Mouse (Mus musculus): ENCODE data around the gene Gm15319. TPM values are rescaled to one million over a fixed set of nuclear protein-coding genes. Genes with fewer than 3 reads are reported as not detected.
"Not testable (repeated sequence)": the region's sequence is repeated elsewhere in the genome, so short reads cannot be mapped to it uniquely, and the experiment has no call there.

The Gm15319 gene
- total and polyA plus RNA-seq, 2 experiments from 2014 or later: 0.37 TPM; not detected in 1

DNA sequence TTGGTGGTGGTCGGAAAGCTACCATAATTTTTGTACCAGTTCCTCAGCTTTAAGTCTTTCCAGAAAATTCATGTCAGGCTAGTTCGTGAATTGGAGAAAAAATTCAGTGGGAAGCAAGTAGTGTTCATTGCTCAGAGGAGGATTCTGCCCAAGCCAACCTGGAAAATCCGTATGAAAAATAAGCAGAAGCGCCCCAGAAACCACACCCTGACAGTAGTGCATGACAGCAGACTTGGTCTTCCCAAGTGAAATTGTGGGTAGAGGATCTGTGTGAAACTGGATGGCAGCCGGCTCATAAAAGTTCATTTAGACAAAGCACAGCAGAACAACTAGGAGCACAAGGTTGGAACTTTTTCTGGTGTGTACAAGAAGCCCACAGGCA, 18.2 kb upstream of the Gm15319 start:
- not testable (repeated sequence) for H3K4me1 ChIP-seq (ENCODE audit: insufficient read depth, low read length); H3K9me3 ChIP-seq (ENCODE audit: low read length); H3K9ac ChIP-seq (replicated peaks; ENCODE audit: low read length); H3K36me3 ChIP-seq (ENCODE audit: insufficient read depth, low read length); H3K4me2 ChIP-seq (ENCODE audit: low read depth, low read length); H3K27ac ChIP-seq; H3K27me3 ChIP-seq (ENCODE audit: insufficient read depth, low read length); DNase-seq (ENCODE audit: low spot score); H3K4me3 ChIP-seq (ENCODE audit: low read length)
- ATAC-seq: peak; percentile 45; the same call in 1 of the 2 replicates
- WGBS: 80% methylated on average over 1 of the region's 5 CpGs

DNA sequence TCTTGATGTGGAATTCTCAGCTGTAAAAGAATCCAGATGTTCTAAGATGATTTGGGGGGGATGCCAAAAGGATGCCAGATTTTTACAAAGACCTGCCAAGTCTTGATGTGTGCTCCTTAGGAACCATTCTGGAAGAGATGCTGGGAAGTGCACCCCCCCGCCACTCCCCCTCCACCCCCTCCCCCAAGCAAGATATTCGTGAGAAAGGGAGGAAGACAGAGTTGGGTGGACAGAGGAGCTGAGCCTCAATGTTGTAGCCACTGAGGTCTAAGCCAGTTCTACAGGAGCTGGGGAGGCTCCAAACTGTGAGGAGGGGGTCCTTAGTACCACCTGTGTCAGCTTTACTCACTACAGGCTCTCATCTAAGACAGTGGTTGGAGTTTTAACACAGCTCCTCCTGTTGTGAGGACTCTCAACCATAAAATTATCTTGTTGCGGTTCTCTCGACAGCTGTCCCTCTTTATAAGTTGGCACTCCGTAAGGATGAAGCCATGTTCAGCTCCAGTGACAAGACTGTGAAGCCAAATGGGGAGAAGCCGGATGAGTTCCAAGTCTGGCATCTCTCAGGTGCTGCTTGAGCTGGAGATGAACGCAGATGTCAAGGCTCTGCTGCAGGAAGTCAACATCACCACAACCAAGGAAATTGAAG, 17.7 kb upstream of the Gm15319 start:
- DNase-seq (ENCODE audit: low spot score); H3K4me1 ChIP-seq (ENCODE audit: insufficient read depth, low read length): not testable (repeated sequence)

GRCm38 (mm10) chr8:20379650-20380436, 16.8 kb upstream of the Gm15319 start:
- not testable (repeated sequence) for H3K27ac ChIP-seq; H3K4me3 ChIP-seq (ENCODE audit: low read length); H3K4me2 ChIP-seq (ENCODE audit: low read depth, low read length); DNase-seq (ENCODE audit: low spot score); H3K27me3 ChIP-seq (ENCODE audit: insufficient read depth, low read length); H3K9ac ChIP-seq (replicated peaks; ENCODE audit: low read length); H3K36me3 ChIP-seq (ENCODE audit: insufficient read depth, low read length); H3K9me3 ChIP-seq (ENCODE audit: low read length); H3K4me1 ChIP-seq (ENCODE audit: insufficient read depth, low read length)
- ATAC-seq: peak; percentile 53; the same call in 1 of the 2 replicates
- WGBS: no CpG with 5 or more reads among the region's 4 CpGs

More for the DNA sequence above, 17.7 kb upstream of the Gm15319 start:
- not testable (repeated sequence) for H3K36me3 ChIP-seq (ENCODE audit: insufficient read depth, low read length); H3K4me2 ChIP-seq (ENCODE audit: low read depth, low read length); H3K27me3 ChIP-seq (ENCODE audit: insufficient read depth, low read length); H3K4me3 ChIP-seq (ENCODE audit: low read length); H3K27ac ChIP-seq; H3K9ac ChIP-seq (replicated peaks; ENCODE audit: low read length); H3K9me3 ChIP-seq (ENCODE audit: low read length)
- ATAC-seq: peak; percentile 88
- 83% methylated on average over 7 of the region's 7 CpGs for WGBS

DNA sequence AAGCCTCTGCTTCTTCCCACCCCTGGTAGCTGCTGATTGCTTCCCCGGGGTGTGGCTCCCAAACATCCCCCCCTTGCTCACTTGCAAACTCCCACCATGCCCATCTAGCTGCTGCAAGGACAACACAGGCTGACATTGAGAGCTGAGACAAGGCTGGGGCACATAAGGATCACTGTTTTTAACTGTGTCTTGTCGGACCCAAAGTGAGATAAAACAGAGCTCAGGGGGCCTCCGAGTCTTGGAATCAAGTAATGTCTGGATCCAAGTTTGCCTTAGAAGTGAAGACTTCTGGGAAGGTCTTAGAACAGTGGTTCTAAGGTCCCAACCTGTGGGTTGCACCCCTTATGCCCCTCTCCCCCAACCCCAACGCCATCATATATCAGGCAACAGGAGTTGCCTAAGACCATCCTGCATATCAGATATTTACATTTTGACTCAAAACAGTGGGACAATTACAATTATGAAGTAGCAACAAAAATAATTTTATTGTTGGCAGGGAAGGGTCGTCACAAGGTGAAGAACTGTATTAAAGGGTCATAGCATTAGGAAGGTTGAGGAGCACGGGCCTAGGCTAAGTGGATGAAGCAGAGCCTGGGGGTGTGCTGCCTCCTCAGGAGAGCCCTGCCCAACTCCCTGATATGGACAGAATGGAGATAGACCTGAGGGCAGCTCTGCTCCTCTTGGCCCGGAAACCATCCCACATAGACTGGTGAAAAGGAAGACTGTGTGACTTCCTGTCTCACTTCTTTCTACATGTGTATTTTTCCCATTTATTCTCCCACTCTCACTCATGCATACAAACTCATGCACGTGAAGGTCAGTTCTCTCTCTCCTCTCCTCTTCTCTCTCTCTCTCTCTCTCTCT, 16.0 kb upstream of the Gm15319 start:
- not testable (repeated sequence) for H3K27ac ChIP-seq; H3K36me3 ChIP-seq (ENCODE audit: insufficient read depth, low read length); DNase-seq (ENCODE audit: low spot score); H3K27me3 ChIP-seq (ENCODE audit: insufficient read depth, low read length); H3K4me1 ChIP-seq (ENCODE audit: insufficient read depth, low read length); H3K4me2 ChIP-seq (ENCODE audit: low read depth, low read length); H3K9me3 ChIP-seq (ENCODE audit: low read length); H3K9ac ChIP-seq (replicated peaks; ENCODE audit: low read length); H3K4me3 ChIP-seq (ENCODE audit: low read length)
- peak; percentile 82 for ATAC-seq
- WGBS: 89% methylated on average over 4 of the region's 8 CpGs

DNA sequence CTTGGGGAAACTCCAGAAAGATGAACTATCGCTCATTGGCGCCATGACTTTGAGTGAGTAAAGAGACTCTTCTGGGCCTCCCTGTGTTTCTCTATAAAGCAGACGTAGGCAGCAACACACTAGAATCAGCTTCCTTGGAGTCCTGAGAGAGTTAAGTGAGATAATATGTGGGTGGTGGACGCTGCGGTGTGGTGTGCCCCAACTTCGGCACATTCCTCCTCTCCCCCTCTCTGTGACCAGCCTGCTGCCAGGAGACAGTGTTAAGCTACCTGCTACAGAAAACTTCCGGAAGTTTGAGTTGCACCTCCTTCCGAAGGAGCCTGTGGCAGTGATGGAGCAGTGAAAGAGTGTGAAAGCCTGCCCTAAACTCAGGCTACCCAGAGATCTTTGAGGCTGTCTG, 15.3 kb upstream of the Gm15319 start:
- 90% methylated on average over 5 of the region's 8 CpGs for WGBS
- H3K4me1 ChIP-seq (ENCODE audit: insufficient read depth, low read length); H3K4me3 ChIP-seq (ENCODE audit: low read length); H3K4me2 ChIP-seq (ENCODE audit: low read depth, low read length); H3K9ac ChIP-seq (replicated peaks; ENCODE audit: low read length); H3K27ac ChIP-seq; H3K9me3 ChIP-seq (ENCODE audit: low read length); DNase-seq (ENCODE audit: low spot score); ATAC-seq; H3K27me3 ChIP-seq (ENCODE audit: insufficient read depth, low read length); H3K36me3 ChIP-seq (ENCODE audit: insufficient read depth, low read length): not testable (repeated sequence)

DNA sequence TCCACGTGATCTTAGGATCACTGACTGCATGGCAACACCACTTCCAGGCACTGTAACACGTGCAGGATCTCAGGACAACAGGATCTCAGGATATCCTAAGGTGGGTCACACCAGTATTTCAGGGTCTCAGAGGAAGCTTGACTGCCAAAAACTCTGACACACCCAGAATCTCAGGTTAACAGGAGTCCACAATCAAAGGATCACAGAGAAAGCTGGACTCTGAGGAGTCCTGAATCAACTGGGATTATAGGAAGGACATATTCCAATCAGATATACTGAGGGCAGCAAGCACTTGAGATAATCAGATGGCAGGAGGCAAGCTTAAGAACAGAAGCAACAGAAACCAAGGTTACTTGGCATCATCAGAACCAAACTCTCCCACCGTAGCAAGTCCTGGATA, 12.7 kb upstream of the Gm15319 start:
- DNase-seq (ENCODE audit: low spot score); ATAC-seq; H3K4me1 ChIP-seq (ENCODE audit: insufficient read depth, low read length); H3K36me3 ChIP-seq (ENCODE audit: insufficient read depth, low read length); H3K27ac ChIP-seq; H3K9me3 ChIP-seq (ENCODE audit: low read length); H3K4me3 ChIP-seq (ENCODE audit: low read length); H3K4me2 ChIP-seq (ENCODE audit: low read depth, low read length); H3K9ac ChIP-seq (replicated peaks; ENCODE audit: low read length); H3K27me3 ChIP-seq (ENCODE audit: insufficient read depth, low read length): not testable (repeated sequence)
- WGBS: no CpG with 5 or more reads among the region's 3 CpGs

GRCm38 (mm10) chr8:20356386-20356785, 6.6 kb downstream of the Gm15319 start:
- H3K36me3 ChIP-seq (ENCODE audit: insufficient read depth, low read length); H3K27ac ChIP-seq; DNase-seq (ENCODE audit: low spot score); H3K9me3 ChIP-seq (ENCODE audit: low read length); H3K27me3 ChIP-seq (ENCODE audit: insufficient read depth, low read length); H3K9ac ChIP-seq (replicated peaks; ENCODE audit: low read length); ATAC-seq; H3K4me3 ChIP-seq (ENCODE audit: low read length); H3K4me1 ChIP-seq (ENCODE audit: insufficient read depth, low read length); H3K4me2 ChIP-seq (ENCODE audit: low read depth, low read length): not testable (repeated sequence)
- 88% methylated on average over 5 of the region's 5 CpGs for WGBS

DNA sequence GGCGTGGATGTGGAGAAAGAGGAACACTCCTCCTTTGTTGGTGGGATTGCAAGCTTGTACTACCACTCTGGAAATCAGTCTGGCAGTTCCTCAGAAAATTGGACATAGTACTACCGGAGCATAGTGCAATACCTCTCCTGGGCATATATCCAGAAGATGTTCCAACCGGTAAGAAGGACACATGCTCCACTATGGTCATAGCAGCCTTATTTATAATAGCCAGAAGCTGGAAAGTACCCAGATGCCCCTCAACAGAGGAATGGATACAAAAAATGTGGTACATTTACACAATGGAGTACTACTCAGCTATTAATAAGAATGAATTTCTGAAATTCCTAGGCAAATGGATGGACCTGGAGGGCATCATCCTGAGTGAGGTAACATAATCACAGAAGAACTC, 9.4 kb downstream of the Gm15319 start:
- H3K4me1 ChIP-seq (ENCODE audit: insufficient read depth, low read length); H3K27me3 ChIP-seq (ENCODE audit: insufficient read depth, low read length); H3K9me3 ChIP-seq (ENCODE audit: low read length); H3K36me3 ChIP-seq (ENCODE audit: insufficient read depth, low read length); H3K9ac ChIP-seq (replicated peaks; ENCODE audit: low read length); H3K4me2 ChIP-seq (ENCODE audit: low read depth, low read length); ATAC-seq; H3K4me3 ChIP-seq (ENCODE audit: low read length); H3K27ac ChIP-seq; DNase-seq (ENCODE audit: low spot score): not testable (repeated sequence)
- 95% methylated on average over 1 of the region's 3 CpGs for WGBS

DNA sequence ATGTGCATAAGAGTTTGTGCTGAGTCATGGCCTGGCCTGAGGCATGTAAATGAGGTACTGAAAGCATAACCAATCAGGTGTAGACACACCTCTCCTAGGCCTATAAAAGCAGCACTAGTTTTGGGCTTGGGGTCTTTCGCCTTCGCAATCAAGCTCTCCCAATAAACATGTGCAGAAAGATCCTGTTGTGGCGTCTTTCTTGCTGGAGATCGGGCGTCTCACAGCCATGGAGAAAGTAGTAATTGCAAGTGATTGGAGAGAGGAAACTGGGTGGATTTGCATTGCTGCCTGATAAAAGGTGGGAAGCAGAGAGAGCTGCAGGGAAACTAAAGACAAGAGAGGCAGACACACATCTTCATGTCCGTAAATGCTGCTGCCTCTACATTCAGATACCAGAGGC, 60.3 kb downstream of the Gm15319 start:
- not testable (repeated sequence) for H3K36me3 ChIP-seq (ENCODE audit: insufficient read depth, low read length); H3K27ac ChIP-seq; ATAC-seq; H3K27me3 ChIP-seq (ENCODE audit: insufficient read depth, low read length); DNase-seq (ENCODE audit: low spot score); H3K9me3 ChIP-seq (ENCODE audit: low read length); H3K4me3 ChIP-seq (ENCODE audit: low read length); H3K4me2 ChIP-seq (ENCODE audit: low read depth, low read length); H3K4me1 ChIP-seq (ENCODE audit: insufficient read depth, low read length); H3K9ac ChIP-seq (replicated peaks; ENCODE audit: low read length)
- WGBS: 93% methylated on average over 5 of the region's 6 CpGs

Measured in hindbrain, postnatal 0 days (tissue).